Mouse (Mus musculus) liver, postnatal 0 days (tissue): ENCODE results near the gene Ddx19b. TPM values are rescaled to one million over a fixed set of nuclear protein-coding genes. Genes with fewer than 3 reads are reported as not detected.

Source experiments
- ATAC-seq: fragments of 200-750 bp; cut with Nextera tagmentation; 2 replicates; pipeline ENCODE4 v1.8.0; 2017; ENCODE audit warnings: mild to moderate bottlenecking, moderate library complexity
- DNase-seq: peaks from one replicate; pipeline ENCODE4 v3.0.0-alpha.2; 2016
- H3K27ac ChIP-seq: fragments of 300-500 bp; sonication (generic); 2 replicates; pipeline ENCODE4 v1.5.1; 2014; ENCODE audit warnings: antibody characterized with exemption, moderate library complexity, mild to moderate bottlenecking, low read depth
- H3K27me3 ChIP-seq: fragments of 300-500 bp; sonication (generic); 2 replicates; pipeline ENCODE4 v1.6.1; 2014; ENCODE audit warnings: low read length, control low read depth, mixed read lengths; ENCODE audit not compliant: insufficient read depth
- H3K36me3 ChIP-seq: fragments of 300-500 bp; sonication (generic); replicated peaks from 2 replicates; pipeline ENCODE4 v1.6.1; 2014; ENCODE audit warnings: mild to moderate bottlenecking, control low read depth, low read length, moderate library complexity, mixed read lengths; ENCODE audit not compliant: insufficient read depth
- H3K4me1 ChIP-seq: fragments of 300-500 bp; sonication (generic); 2 replicates; pipeline ENCODE4 v1.6.1; 2014; ENCODE audit warnings: antibody characterized with exemption, mild to moderate bottlenecking, control low read depth; ENCODE audit not compliant: insufficient read depth
- H3K4me2 ChIP-seq: fragments of 300-500 bp; sonication (generic); 2 replicates; pipeline ENCODE4 v1.6.1; 2014; ENCODE audit warnings: low read depth, mild to moderate bottlenecking, low read length, moderate library complexity, mixed read lengths
- H3K4me3 ChIP-seq: fragments of 300-500 bp; sonication (generic); 2 replicates; pipeline ENCODE4 v1.5.1; 2014; ENCODE audit warnings: low read depth, low read length
- H3K9ac ChIP-seq: fragments of 300-500 bp; sonication (generic); replicated peaks from 2 replicates; pipeline ENCODE4 v1.6.1; 2014; ENCODE audit warnings: mild to moderate bottlenecking, moderate library complexity
- H3K9me3 ChIP-seq: fragments of 300-500 bp; sonication (generic); 2 replicates; pipeline ENCODE4 v1.6.1; 2016; ENCODE audit warnings: mild to moderate bottlenecking, control low read depth, low read length, mixed read lengths
- CTCF ChIP-seq: sonication (generic); IDR thresholded peaks from 2 replicates; pipeline ENCODE4 v1.5.1; 2016; ENCODE audit warnings: antibody characterized with exemption, low read depth
- EP300 ChIP-seq: IDR thresholded peaks from 2 replicates; pipeline ENCODE4 v1.6.1; 2016; ENCODE audit warnings: antibody characterized with exemption, low read depth, mild to moderate bottlenecking
- whole genome bisulfite sequencing: fragments of 180-500 bp; shearing (Covaris S2); extraction: QIAGEN DNeasy Blood & Tissue Kit; methylation state at CpG from one replicate; pipeline ENCODE4 v1.1.7; 2014; ENCODE audit not compliant: insufficient replicate concordance; 5-methylcytosine and 5-hydroxymethylcytosine counted together
- polyA plus RNA-seq: library from polyadenylated mRNA; unstranded; fragments of >200 nt; fragmentation: Nextera tagmentation; extraction: Ambion mirVana; gene quantifications from 2 replicates; pipeline ENCODE4 v1.2.1, GENCODE M21; 2015

Gene Ddx19b
- polyA plus RNA-seq, 1 experiment from 2014 or later, result 3.9 TPM

GRCm38 (mm10) chr8:111062893-111063292, 31.3 kb upstream of the Ddx19b start:
- Histone ChIP-seq H3K4me3 (0 out of 2 replicates have a peak overlapping the region, but pooled peaks have one; percentile 67), H3K4me1 (peaks cover 20% of the 10 kb centered on the region), H3K9me3 (no peaks in the 10 kb centered on the region), H3K36me3 (no peaks in the 10 kb centered on the region), H3K27ac (no peak overlapping the region), H3K27me3 (no peaks in the 10 kb centered on the region), H3K4me2 (peak overlapping the region; percentile 95), H3K9ac (no peak overlapping the region)
- no peak for DNase-seq
- no peak for ATAC-seq
- TF ChIP-seq CTCF, result no peak
- no peak for TF ChIP-seq EP300
- 49% methylated on average over 2 of the region's 2 CpGs for WGBS

- Histone ChIP-seq H3K9me3 (no peaks in the 10 kb centered on the region), H3K36me3 (no peaks in the 10 kb centered on the region), H3K4me3 (peak overlapping the region; percentile 67), H3K4me2 (peak overlapping the region; percentile 95), H3K4me1 (peaks cover 27% of the 10 kb centered on the region), H3K27me3 (no peaks in the 10 kb centered on the region), H3K9ac (peak overlapping the region; percentile 59), H3K27ac (no peak overlapping the region)
- ATAC-seq (peak; percentile 79), DNase-seq (peak; percentile 87)
- under 1% methylated on average over 27 of the region's 27 CpGs for WGBS
- TF ChIP-seq EP300, result no peak
- TF ChIP-seq CTCF, result no peak
These were observed 30.7 kb upstream of the Ddx19b start for GRCm38 (mm10) chr8:111062072-111062757.

GRCm38 (mm10) chr8:111061688-111062071, 30.1 kb upstream of the Ddx19b start:
- 3% methylated on average over 14 of the region's 14 CpGs for WGBS
- Histone ChIP-seq H3K4me2 (peak overlapping the region; percentile 95), H3K27ac (no peak overlapping the region), H3K9ac (peak overlapping the region; percentile 59), H3K4me3 (peak overlapping the region; percentile 67), H3K4me1 (peaks cover 32% of the 10 kb centered on the region), H3K9me3 (no peaks in the 10 kb centered on the region), H3K36me3 (no peaks in the 10 kb centered on the region), H3K27me3 (no peaks in the 10 kb centered on the region)
- DNase-seq (no peak), ATAC-seq (no peak; the same call in 1 of the 2 replicates)
- no peak for TF ChIP-seq EP300
- TF ChIP-seq CTCF, result no peak

DNA sequence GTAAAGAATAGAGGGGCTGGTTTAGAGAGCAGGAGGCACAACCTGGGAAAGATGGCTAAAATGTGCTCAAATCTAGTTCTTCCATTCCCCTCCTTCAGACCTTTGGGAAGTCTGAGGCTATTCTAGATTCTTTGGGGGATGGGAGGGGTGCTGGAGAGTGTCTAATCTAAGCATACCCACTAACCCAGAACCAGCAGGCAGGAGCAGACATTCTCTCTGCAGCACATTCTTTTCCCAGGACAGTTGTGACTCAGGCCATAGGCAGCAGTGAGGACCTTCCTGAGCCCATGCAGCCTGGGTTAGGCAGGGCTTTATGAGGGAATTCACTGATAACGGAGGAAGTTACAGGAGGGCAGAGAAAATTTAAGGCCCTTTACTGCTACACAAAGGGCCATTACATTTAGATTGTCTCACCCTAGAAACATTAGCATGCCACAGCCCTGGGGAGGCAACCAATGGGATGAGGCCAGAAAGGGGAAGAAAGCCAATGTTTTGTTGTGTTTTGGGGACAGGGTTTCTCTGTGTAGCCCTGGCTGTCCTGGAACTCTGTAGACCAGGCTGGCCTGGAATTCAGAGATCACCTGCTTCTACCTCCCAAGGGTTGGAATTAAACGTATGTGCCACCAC, 27.5 kb upstream of the Ddx19b start:
- no peak overlapping the region for H3K4me3 ChIP-seq
- H3K9ac ChIP-seq, result no peak overlapping the region
- H3K27ac ChIP-seq, result no peak overlapping the region
- WGBS, result 55% methylated on average over 2 of the region's 2 CpGs
- no peaks in the 10 kb centered on the region for H3K9me3 ChIP-seq
- ATAC-seq (no peak), DNase-seq (no peak)
- H3K27me3 ChIP-seq, result no peaks in the 10 kb centered on the region
- peaks cover 15% of the 10 kb centered on the region for H3K36me3 ChIP-seq
- H3K4me1 ChIP-seq, result peaks cover 32% of the 10 kb centered on the region
- TF ChIP-seq EP300, result no peak
- TF ChIP-seq CTCF, result no peak
- H3K4me2 ChIP-seq, result no peak overlapping the region

- H3K4me2 ChIP-seq, result peak overlapping the region; percentile 98
- no peak for TF ChIP-seq CTCF
- TF ChIP-seq EP300, result no peak
- under 1% methylated on average over 43 of the region's 63 CpGs for WGBS
- peak overlapping the region; percentile 90 for H3K4me3 ChIP-seq
- H3K27me3 ChIP-seq, result no peaks in the 10 kb centered on the region
- H3K36me3 ChIP-seq, result peaks cover 37% of the 10 kb centered on the region
- ATAC-seq (peak; percentile 74), DNase-seq (peak; percentile 57)
- peaks cover 23% of the 10 kb centered on the region for H3K4me1 ChIP-seq
- H3K9ac ChIP-seq, result peak overlapping the region; percentile 78
- H3K27ac ChIP-seq, result peak overlapping the region; percentile 72
- H3K9me3 ChIP-seq, result no peaks in the 10 kb centered on the region
These were observed 25.2 kb upstream of the Ddx19b start for GRCm38 (mm10) chr8:111056691-111057293.

DNA sequence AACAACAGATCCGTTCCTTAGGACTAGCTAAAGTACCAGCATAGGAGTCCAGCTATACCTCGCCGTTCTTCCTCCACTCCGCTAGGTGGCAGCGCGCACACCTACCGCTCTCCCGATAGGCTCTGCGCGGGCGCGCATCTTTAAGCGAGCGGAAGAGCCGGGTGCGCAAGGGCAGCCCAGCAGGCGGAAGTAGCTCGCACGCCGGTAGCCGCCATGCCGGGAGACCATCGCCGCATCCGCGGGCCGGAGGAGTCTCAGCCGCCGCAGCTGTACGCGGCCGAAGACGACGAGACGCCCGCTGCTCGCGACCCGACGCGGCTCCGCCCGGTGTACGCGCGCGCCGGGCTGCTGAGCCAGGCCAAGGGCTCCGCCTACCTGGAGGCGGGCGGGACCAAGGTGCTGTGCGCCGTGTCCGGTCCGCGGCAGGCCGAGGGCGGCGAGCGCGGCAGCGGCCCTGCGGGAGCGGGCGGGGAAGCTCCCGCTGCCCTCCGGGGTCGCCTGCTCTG, 24.7 kb upstream of the Ddx19b start, which contains the start of gene Exosc6:
Exosc6 (plus strand) TSS at position 182 of the 506 bp plus-strand sequence.
- Histone ChIP-seq H3K4me3 (peak within 1 kb of the TSS; percentile 90), H3K27ac (peak within 1 kb of the TSS; percentile 72), H3K27me3 (no peaks in the 10 kb centered on the region), H3K36me3 (peaks cover 43% of the 10 kb centered on the region), H3K9ac (peak within 1 kb of the TSS; percentile 78), H3K4me2 (peak within 1 kb of the TSS; percentile 98), H3K4me1 (peaks cover 17% of the 10 kb centered on the region), H3K9me3 (no peaks in the 10 kb centered on the region)
- under 1% methylated on average over 47 of the region's 68 CpGs for WGBS
- ATAC-seq (peak; percentile 94), DNase-seq (peak; percentile 94)
- TF ChIP-seq CTCF (peak; percentile 97), EP300 (no peak)
